Mouse (Mus musculus): ENCODE measurements at regions not wholly inside any gene's neighbourhood (a gene's known extent, or its start where the extent isn't known, plus 50 kb on each side); places are given as distances from the start of the nearest gene placed in this dataset.

- Histone ChIP-seq H3K9ac (no peak overlapping the region), H3K4me1 (replicated peaks) (no peaks in the 10 kb centered on the region), H3K4me3 (no peak overlapping the region), H3K9me3 (no peaks in the 10 kb centered on the region), H3K36me3 (no peaks in the 10 kb centered on the region), H3K27me3 (no peaks in the 10 kb centered on the region), H3K27ac (replicated peaks) (no peak overlapping the region), H3K4me2 (no peak overlapping the region)
- 61% methylated on average over 5 of the region's 5 CpGs for WGBS
- no peak for ATAC-seq (ENCODE audit: low read depth)
These were observed 155.1 kb upstream of the Lnx1 start for GRCm38 (mm10) chr5:74857861-74858260.

GRCm38 (mm10) chr5:74857161-74857560 is 154.4 kb upstream of the Lnx1 start:
- H3K4me2 ChIP-seq: no peak overlapping the region
- 71% methylated on average over 11 of the region's 11 CpGs for WGBS
- no peak overlapping the region for H3K9ac ChIP-seq
- no peak overlapping the region for H3K4me3 ChIP-seq
- H3K36me3 ChIP-seq: no peaks in the 10 kb centered on the region
- H3K9me3 ChIP-seq: no peaks in the 10 kb centered on the region
- ATAC-seq (ENCODE audit: low read depth): no peak
- no peaks in the 10 kb centered on the region for H3K4me1 ChIP-seq (replicated peaks)
- no peaks in the 10 kb centered on the region for H3K27me3 ChIP-seq
- no peak overlapping the region for H3K27ac ChIP-seq (replicated peaks)

GRCm38 (mm10) chr5:74847824-74848223 is 145.1 kb upstream of the Lnx1 start:
- Histone ChIP-seq H3K27ac (replicated peaks) (no peak overlapping the region), H3K9ac (no peak overlapping the region), H3K4me3 (no peak overlapping the region), H3K36me3 (no peaks in the 10 kb centered on the region), H3K9me3 (no peaks in the 10 kb centered on the region), H3K4me2 (no peak overlapping the region), H3K4me1 (replicated peaks) (no peaks in the 10 kb centered on the region), H3K27me3 (no peaks in the 10 kb centered on the region)
- WGBS: 77% methylated on average over 6 of the region's 6 CpGs
- no peak for ATAC-seq (ENCODE audit: low read depth)

DNA sequence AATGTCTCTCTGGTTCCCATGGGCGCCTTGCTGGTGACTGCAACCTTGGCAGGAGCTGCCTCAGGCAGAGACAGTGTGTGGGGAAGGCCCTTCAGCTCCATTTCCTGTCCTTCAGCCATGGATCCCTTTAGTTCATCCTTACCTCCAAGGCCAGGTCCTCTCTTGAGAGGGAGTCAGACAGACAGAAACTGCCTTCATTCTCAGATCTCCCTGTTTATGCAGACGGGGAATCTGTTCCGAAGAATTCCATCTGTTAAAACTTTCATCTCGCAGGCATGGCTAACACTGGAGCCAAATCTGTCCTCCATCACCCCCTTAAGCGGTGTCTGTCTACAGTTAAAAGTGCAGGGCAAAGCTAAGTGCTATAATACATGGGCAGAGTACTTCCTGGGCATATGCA is 144.0 kb upstream of the Lnx1 start:
- Histone ChIP-seq H3K9ac (no peak overlapping the region), H3K4me3 (no peak overlapping the region), H3K4me1 (replicated peaks) (no peaks in the 10 kb centered on the region), H3K27me3 (no peaks in the 10 kb centered on the region), H3K4me2 (no peak overlapping the region), H3K36me3 (no peaks in the 10 kb centered on the region), H3K27ac (replicated peaks) (no peak overlapping the region), H3K9me3 (no peaks in the 10 kb centered on the region)
- 89% methylated on average over 5 of the region's 5 CpGs for WGBS
- ATAC-seq (ENCODE audit: low read depth): no peak

DNA sequence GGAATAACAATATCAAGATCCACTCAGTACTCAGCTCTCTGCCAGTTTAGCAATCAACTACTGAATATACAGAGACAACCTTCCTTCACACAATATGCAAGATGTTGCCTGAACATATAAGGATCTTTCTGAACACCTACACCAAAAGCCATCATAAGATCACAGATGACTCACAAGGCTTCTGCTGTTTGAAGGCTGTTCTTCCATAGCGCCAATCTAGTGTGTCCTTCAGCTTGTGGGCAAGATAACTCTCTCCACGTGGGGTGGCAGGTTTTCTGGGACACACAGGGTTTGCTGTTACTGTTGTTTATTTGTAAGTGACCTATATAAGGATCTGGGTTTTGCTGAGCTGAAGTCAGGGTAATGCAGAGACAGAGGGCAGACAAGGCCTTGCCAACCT is 131.7 kb upstream of the Lnx1 start:
- Histone ChIP-seq H3K27me3 (no peaks in the 10 kb centered on the region), H3K36me3 (no peaks in the 10 kb centered on the region), H3K4me2 (no peak overlapping the region), H3K4me1 (replicated peaks) (no peaks in the 10 kb centered on the region), H3K4me3 (no peak overlapping the region), H3K27ac (replicated peaks) (no peak overlapping the region), H3K9me3 (no peaks in the 10 kb centered on the region), H3K9ac (no peak overlapping the region)
- WGBS: 95% methylated on average over 2 of the region's 2 CpGs
- ATAC-seq (ENCODE audit: low read depth): no peak

DNA sequence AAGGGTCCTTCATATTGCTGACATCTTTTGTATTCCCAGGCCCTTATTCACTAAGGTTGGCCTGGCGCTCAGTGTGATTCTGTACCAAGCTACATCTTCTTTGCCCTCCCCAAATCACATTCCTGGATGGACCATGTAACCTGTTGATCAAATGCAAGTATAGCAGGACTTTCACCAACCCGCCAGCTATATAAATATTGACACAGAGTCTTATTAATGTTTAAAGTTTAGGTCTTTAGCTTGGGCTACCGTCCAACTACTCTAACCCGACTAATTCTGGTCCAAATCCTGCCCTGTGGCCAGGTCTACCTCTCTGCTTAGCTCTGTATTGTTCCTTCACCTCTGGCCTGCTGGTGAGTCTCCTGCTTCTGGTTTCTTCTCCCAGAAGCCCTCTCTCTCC is 131.2 kb upstream of the Lnx1 start:
- H3K4me2 ChIP-seq: no peak overlapping the region
- H3K9me3 ChIP-seq: no peaks in the 10 kb centered on the region
- WGBS: 89% methylated on average over 4 of the region's 4 CpGs
- no peak overlapping the region for H3K27ac ChIP-seq (replicated peaks)
- H3K4me3 ChIP-seq: no peak overlapping the region
- no peaks in the 10 kb centered on the region for H3K36me3 ChIP-seq
- no peaks in the 10 kb centered on the region for H3K4me1 ChIP-seq (replicated peaks)
- ATAC-seq (ENCODE audit: low read depth): no peak
- no peak overlapping the region for H3K9ac ChIP-seq
- no peaks in the 10 kb centered on the region for H3K27me3 ChIP-seq

GRCm38 (mm10) chr5:74832011-74832410 is 129.3 kb upstream of the Lnx1 start:
- Histone ChIP-seq H3K27me3 (no peaks in the 10 kb centered on the region; the same call in 1 of the 2 replicates), H3K4me3 (no peak overlapping the region), H3K36me3 (no peaks in the 10 kb centered on the region), H3K4me1 (replicated peaks) (peaks cover 6% of the 10 kb centered on the region), H3K27ac (replicated peaks) (no peak overlapping the region), H3K9me3 (no peaks in the 10 kb centered on the region), H3K4me2 (no peak overlapping the region), H3K9ac (no peak overlapping the region)
- ATAC-seq (ENCODE audit: low read depth): no peak
- 70% methylated on average over 7 of the region's 7 CpGs for whole genome bisulfite sequencing

- H3K27ac ChIP-seq (replicated peaks): no peak overlapping the region
- H3K36me3 ChIP-seq: no peaks in the 10 kb centered on the region
- no peak overlapping the region for H3K4me2 ChIP-seq
- no peak for ATAC-seq (ENCODE audit: low read depth)
- H3K4me3 ChIP-seq: no peak overlapping the region
- no peak overlapping the region for H3K9ac ChIP-seq
- no peaks in the 10 kb centered on the region; the same call in 1 of the 2 replicates for H3K27me3 ChIP-seq
- 64% methylated on average over 5 of the region's 5 CpGs for WGBS
- H3K9me3 ChIP-seq: no peaks in the 10 kb centered on the region
- H3K4me1 ChIP-seq (replicated peaks): peaks cover 14% of the 10 kb centered on the region
These were observed 127.9 kb upstream of the Lnx1 start for GRCm38 (mm10) chr5:74830646-74831045.

GRCm38 (mm10) chr5:74829003-74829402 is 126.3 kb upstream of the Lnx1 start:
- no peak overlapping the region for H3K27ac ChIP-seq (replicated peaks)
- no peak overlapping the region for H3K4me3 ChIP-seq
- no peak overlapping the region for H3K9ac ChIP-seq
- ATAC-seq (ENCODE audit: low read depth): no peak
- H3K36me3 ChIP-seq: no peaks in the 10 kb centered on the region
- peaks cover 24% of the 10 kb centered on the region for H3K4me1 ChIP-seq (replicated peaks)
- no peak overlapping the region for H3K4me2 ChIP-seq
- no peaks in the 10 kb centered on the region for H3K9me3 ChIP-seq
- H3K27me3 ChIP-seq: no peaks in the 10 kb centered on the region; the same call in 1 of the 2 replicates
- 88% methylated on average over 9 of the region's 9 CpGs for WGBS

DNA sequence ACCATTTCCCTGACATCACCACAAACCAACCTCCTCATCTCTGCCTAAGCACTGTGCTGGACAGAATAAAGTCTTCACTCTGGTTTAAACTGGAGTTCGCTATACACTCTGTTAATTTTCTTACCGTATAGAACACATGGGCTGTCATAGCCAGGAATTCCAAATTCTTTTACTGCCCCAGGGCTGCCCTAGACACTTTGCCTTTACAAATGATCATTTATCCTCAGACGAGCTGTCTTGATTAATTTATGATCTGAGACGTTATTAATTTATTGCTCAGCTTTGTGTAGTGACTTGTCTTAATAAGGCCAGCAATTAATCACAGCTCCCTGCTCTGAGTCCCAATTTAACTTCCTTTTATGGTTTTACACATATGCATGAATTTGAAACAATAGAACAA is 125.2 kb upstream of the Lnx1 start:
- no peaks in the 10 kb centered on the region for H3K36me3 ChIP-seq
- H3K4me3 ChIP-seq: no peak overlapping the region
- H3K27me3 ChIP-seq: no peaks in the 10 kb centered on the region; the same call in 1 of the 2 replicates
- WGBS: 18% methylated on average over 4 of the region's 4 CpGs
- H3K9me3 ChIP-seq: no peaks in the 10 kb centered on the region
- H3K4me2 ChIP-seq: no peak overlapping the region
- no peak overlapping the region for H3K9ac ChIP-seq
- no peak for ATAC-seq (ENCODE audit: low read depth)
- peaks cover 24% of the 10 kb centered on the region for H3K4me1 ChIP-seq (replicated peaks)
- H3K27ac ChIP-seq (replicated peaks): no peak overlapping the region

DNA sequence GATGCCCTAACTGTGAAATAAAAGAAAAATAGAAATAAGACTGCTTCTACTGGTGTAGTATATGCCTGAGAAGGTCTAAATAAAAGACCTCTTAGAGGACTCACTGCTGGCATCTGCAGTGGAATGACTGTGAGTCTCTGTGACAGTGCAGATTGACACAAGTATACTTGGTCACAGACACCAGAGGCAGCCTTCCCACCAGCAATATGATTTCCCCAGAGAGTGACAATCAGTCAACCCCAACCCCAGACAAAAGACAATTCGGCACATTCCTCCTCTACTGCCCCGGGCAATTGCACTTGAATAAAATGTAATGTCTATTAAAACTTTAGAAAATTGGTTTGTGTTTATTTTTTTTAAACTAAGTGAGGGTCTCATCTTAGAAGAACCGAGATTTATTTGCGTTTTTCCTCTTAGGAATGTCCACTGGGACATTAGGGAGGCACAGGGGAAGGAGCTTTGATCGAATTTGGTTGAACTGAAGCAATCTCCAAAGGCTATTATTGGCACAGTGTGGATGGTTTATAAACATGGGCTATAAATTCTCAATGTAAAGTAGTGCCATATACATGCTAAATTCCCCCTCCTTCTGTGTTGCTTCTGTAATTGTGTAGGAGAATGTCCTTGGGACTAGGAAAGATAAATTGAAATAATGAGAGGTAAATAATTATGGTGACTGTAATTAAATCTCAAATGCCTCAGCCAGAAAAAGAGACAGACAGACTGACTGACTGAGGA is 123.0 kb upstream of the Lnx1 start:
- Histone ChIP-seq H3K4me1 (replicated peaks) (peaks cover 24% of the 10 kb centered on the region), H3K27me3 (no peaks in the 10 kb centered on the region; the same call in 1 of the 2 replicates), H3K36me3 (no peaks in the 10 kb centered on the region), H3K9me3 (no peaks in the 10 kb centered on the region), H3K9ac (no peak overlapping the region), H3K4me2 (no peak overlapping the region), H3K27ac (replicated peaks) (0 out of 2 replicates have a peak overlapping the region, but pooled peaks have one; percentile 33), H3K4me3 (no peak overlapping the region)
- WGBS: 20% methylated on average over 5 of the region's 5 CpGs
- peak; percentile 79 for ATAC-seq (ENCODE audit: low read depth)

DNA sequence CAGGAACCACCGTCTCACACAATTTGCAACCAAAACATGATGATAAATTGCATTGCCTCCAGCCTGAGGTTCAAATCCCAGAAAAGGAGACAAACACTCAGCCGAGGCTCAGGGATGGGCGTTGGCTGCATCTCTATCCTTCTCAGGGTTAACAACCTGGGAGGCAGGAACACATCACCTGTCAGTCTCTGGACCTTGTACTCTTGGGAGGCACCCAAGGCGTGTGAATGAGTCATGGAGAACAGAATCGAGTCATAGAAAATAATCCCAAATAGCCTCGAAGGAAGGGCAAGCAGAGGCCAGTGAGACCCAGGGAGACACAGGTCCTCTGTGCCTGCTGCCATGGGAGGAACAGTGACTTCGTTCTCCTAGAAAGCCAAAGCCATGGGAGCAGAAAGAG is 121.0 kb upstream of the Lnx1 start:
- H3K4me3 ChIP-seq: no peak overlapping the region
- no peaks in the 10 kb centered on the region for H3K9me3 ChIP-seq
- H3K4me1 ChIP-seq (replicated peaks): peaks cover 24% of the 10 kb centered on the region
- no peaks in the 10 kb centered on the region for H3K36me3 ChIP-seq
- no peak overlapping the region for H3K27ac ChIP-seq (replicated peaks)
- ATAC-seq (ENCODE audit: low read depth): no peak
- no peak overlapping the region for H3K9ac ChIP-seq
- H3K27me3 ChIP-seq: no peaks in the 10 kb centered on the region; the same call in 1 of the 2 replicates
- WGBS: 81% methylated on average over 7 of the region's 7 CpGs
- no peak overlapping the region for H3K4me2 ChIP-seq

GRCm38 (mm10) chr5:74821969-74822368 is 119.3 kb upstream of the Lnx1 start:
- Histone ChIP-seq H3K27ac (replicated peaks) (no peak overlapping the region), H3K4me3 (no peak overlapping the region), H3K4me2 (no peak overlapping the region), H3K9me3 (no peaks in the 10 kb centered on the region), H3K36me3 (no peaks in the 10 kb centered on the region), H3K4me1 (replicated peaks) (peaks cover 20% of the 10 kb centered on the region), H3K9ac (no peak overlapping the region), H3K27me3 (no peaks in the 10 kb centered on the region)
- WGBS: 55% methylated on average over 4 of the region's 4 CpGs
- no peak for ATAC-seq (ENCODE audit: low read depth)
